Mouse (Mus musculus): Measurements from ENCODE around the gene Chmp4b.

Chmp4b gene

GRCm38 (mm10) chr2:154718855-154719556 lies 67.5 kb downstream of the Chmp4b start:
- no peak for DNase-seq (ENCODE audit: low read depth, low spot score)

- no peak for DNase-seq (ENCODE audit: low read depth, low spot score)
These were observed 68.8 kb downstream of the Chmp4b start for GRCm38 (mm10) chr2:154720315-154720714.

- DNase-seq (ENCODE audit: low read depth, low spot score) = no peak
These were observed 72.0 kb downstream of the Chmp4b start for GRCm38 (mm10) chr2:154723473-154723872.

- DNase-seq (ENCODE audit: low read depth, low spot score) = no peak
These were observed 78.2 kb downstream of the Chmp4b start for GRCm38 (mm10) chr2:154729737-154730136.

- no peak for DNase-seq (ENCODE audit: low read depth, low spot score)
These were observed 79.3 kb downstream of the Chmp4b start for GRCm38 (mm10) chr2:154730841-154731240.

GRCm38 (mm10) chr2:154731916-154732315 lies 80.4 kb downstream of the Chmp4b start:
- no peak for DNase-seq (ENCODE audit: low read depth, low spot score)

GRCm38 (mm10) chr2:154732503-154733141 lies 81.1 kb downstream of the Chmp4b start:
- DNase-seq (ENCODE audit: low read depth, low spot score) = no peak

GRCm38 (mm10) chr2:154734977-154735376 lies 83.5 kb downstream of the Chmp4b start:
- DNase-seq (ENCODE audit: low read depth, low spot score) = no peak

GRCm38 (mm10) chr2:154735416-154735815 lies 83.9 kb downstream of the Chmp4b start:
- no peak for DNase-seq (ENCODE audit: low read depth, low spot score)

GRCm38 (mm10) chr2:154735986-154736385 lies 84.5 kb downstream of the Chmp4b start:
- DNase-seq (ENCODE audit: low read depth, low spot score) = no peak

GRCm38 (mm10) chr2:154738621-154739020 lies 87.1 kb downstream of the Chmp4b start:
- DNase-seq (ENCODE audit: low read depth, low spot score) = no peak

GRCm38 (mm10) chr2:154742911-154743819 lies 91.7 kb downstream of the Chmp4b start:
- DNase-seq (ENCODE audit: low read depth, low spot score) = no peak

GRCm38 (mm10) chr2:154743915-154744314 lies 92.4 kb downstream of the Chmp4b start:
- no peak for DNase-seq (ENCODE audit: low read depth, low spot score)

All from brain, embryonic 18.5 days (tissue).